Mouse (Mus musculus) ES-Bruce4 (cell line): ENCODE data around the gene Rbbp5. TPM values are rescaled to one million over a fixed set of nuclear protein-coding genes. Genes with fewer than 3 reads are reported as not detected.

Experiments
- H3K27ac ChIP-seq: 2 replicates; pipeline ENCODE4 v1.5.1; 2012; ENCODE audit warnings: low read length, inconsistent platforms; ENCODE audit not compliant: insufficient read depth
- H3K27me3 ChIP-seq: 2 replicates; pipeline ENCODE4 v1.6.1; 2012; ENCODE audit warnings: mild to moderate bottlenecking, low read length, inconsistent platforms; ENCODE audit not compliant: control insufficient read depth, poor library complexity, insufficient read depth, severe bottlenecking
- H3K36me3 ChIP-seq: 2 replicates; pipeline ENCODE4 v1.6.1; 2012; ENCODE audit warnings: inconsistent platforms, mild to moderate bottlenecking, low read length, moderate library complexity; ENCODE audit not compliant: control insufficient read depth, poor library complexity, insufficient read depth, severe bottlenecking
- H3K4me1 ChIP-seq: one replicate; pipeline ENCODE4 v1.8.1; 2011; ENCODE audit warnings: low read length; ENCODE audit not compliant: control insufficient read depth, insufficient read depth
- H3K4me3 ChIP-seq: 2 replicates; pipeline ENCODE4 v1.5.1; 2011; ENCODE audit warnings: low read depth, mild to moderate bottlenecking, low read length
- H3K9ac ChIP-seq: 2 replicates; pipeline ENCODE4 v1.6.1; 2012; ENCODE audit warnings: low read depth, mild to moderate bottlenecking, inconsistent platforms; ENCODE audit not compliant: poor library complexity, severe bottlenecking
- H3K9me3 ChIP-seq: replicated peaks from 2 replicates; pipeline ENCODE4 v1.6.1; 2012; ENCODE audit warnings: mild to moderate bottlenecking, low read length, inconsistent platforms; ENCODE audit not compliant: control insufficient read depth, poor library complexity, insufficient read depth, severe bottlenecking
- CTCF ChIP-seq: IDR thresholded peaks from one replicate; pipeline ENCODE4 v1.8.1; 2011; ENCODE audit warnings: low read depth, low read length
- EP300 ChIP-seq: IDR thresholded peaks from 2 replicates; pipeline ENCODE4 v1.6.1; 2011; ENCODE audit warnings: low read depth, low read length; ENCODE audit not compliant: insufficient read depth
- POLR2A ChIP-seq: IDR thresholded peaks from one replicate; pipeline ENCODE4 v1.8.1; 2011; ENCODE audit warnings: low read length; ENCODE audit not compliant: insufficient read depth
- polyA plus RNA-seq: library from polyadenylated mRNA; stranded (reverse); fragments of >200 nt; gene quantifications from 2 replicates; pipeline ENCODE4 v1.2.4, GENCODE M21; 2011; ENCODE audit warnings: low read depth; ENCODE audit not compliant: missing spikeins, insufficient read depth, insufficient read length

The Rbbp5 gene
- polyA plus RNA-seq, 1 experiment, result 85.4 TPM

DNA sequence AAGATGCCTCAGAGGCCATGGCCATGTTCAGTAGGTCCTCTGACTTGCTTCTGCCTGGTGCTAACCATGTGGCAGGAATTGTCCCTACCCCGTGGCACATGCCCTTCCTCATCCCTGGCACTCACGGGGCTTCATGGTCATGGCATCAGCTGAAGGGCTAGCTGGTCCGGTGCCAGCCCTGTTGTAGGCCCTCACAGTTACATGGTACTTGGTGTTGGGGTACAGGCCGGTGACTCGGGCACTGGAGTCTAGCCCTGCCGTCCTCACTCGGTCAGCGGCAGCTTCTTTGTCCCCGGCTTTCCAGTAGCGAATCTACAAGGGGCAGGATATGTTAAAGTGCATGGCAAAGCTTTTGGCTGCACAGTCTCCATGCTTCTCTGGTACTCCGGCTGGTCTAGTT is 39.6 kb downstream of the Rbbp5 start:
- no peak for TF ChIP-seq EP300
- TF ChIP-seq POLR2A, result no peak
- no peak for TF ChIP-seq CTCF

DNA sequence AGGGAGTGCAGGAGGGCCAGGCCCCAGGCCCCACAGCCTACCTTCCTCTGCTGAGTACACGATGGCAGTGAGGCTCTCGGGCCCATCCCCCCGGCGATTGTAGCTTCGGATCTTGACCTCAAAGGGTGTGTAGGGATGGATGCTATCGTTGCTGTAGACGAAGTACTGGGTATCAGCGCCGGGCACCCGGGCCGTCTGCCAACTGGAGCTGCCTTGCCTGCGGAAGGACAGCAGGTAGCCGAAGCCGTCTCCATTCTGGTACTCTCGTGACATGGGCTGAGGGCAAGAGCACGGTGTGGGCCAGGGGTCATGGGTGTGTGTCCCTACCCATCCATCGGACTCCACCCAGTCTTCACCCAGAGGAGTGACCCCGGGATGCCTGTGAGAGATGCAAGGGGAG is 41.5 kb downstream of the Rbbp5 start:
- Histone ChIP-seq H3K9ac (no peak overlapping the region), H3K4me1 (peaks cover 3% of the 10 kb centered on the region), H3K27ac (no peak overlapping the region), H3K36me3 (no peaks in the 10 kb centered on the region), H3K9me3 (no peaks in the 10 kb centered on the region), H3K4me3 (no peak overlapping the region), H3K27me3 (no peaks in the 10 kb centered on the region)
- TF ChIP-seq POLR2A (no peak), EP300 (no peak), CTCF (no peak)

More for the DNA sequence above, 39.6 kb downstream of the Rbbp5 start:
- Histone ChIP-seq H3K4me1 (peaks cover 3% of the 10 kb centered on the region), H3K27me3 (no peaks in the 10 kb centered on the region), H3K36me3 (no peaks in the 10 kb centered on the region), H3K4me3 (no peak overlapping the region), H3K9me3 (no peaks in the 10 kb centered on the region), H3K9ac (no peak overlapping the region), H3K27ac (no peak overlapping the region)

DNA sequence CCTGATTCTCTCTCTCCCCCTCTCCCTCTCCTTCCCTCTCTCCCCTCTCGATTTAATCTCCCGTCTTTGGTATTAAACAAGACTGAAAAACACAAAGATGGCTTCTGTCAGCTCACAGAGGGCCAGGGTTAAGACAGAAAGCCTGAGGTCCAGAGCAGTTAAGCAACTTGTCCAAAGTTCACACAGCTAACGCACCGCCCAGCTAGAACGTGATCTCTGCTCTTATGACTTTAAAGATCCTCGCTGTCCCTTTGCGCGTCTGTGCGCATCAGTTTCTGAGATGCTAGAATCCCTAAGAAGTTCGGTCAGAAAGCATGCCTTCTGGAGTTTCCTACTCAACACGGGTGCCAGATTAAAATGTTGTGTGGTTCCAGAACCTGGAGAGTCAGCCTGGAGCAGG is 42.6 kb downstream of the Rbbp5 start:
- Histone ChIP-seq H3K9me3 (no peaks in the 10 kb centered on the region), H3K4me1 (peaks cover 3% of the 10 kb centered on the region), H3K27ac (no peak overlapping the region), H3K36me3 (no peaks in the 10 kb centered on the region), H3K4me3 (no peak overlapping the region), H3K9ac (no peak overlapping the region), H3K27me3 (no peaks in the 10 kb centered on the region)
- TF ChIP-seq POLR2A (no peak), EP300 (no peak), CTCF (no peak)

DNA sequence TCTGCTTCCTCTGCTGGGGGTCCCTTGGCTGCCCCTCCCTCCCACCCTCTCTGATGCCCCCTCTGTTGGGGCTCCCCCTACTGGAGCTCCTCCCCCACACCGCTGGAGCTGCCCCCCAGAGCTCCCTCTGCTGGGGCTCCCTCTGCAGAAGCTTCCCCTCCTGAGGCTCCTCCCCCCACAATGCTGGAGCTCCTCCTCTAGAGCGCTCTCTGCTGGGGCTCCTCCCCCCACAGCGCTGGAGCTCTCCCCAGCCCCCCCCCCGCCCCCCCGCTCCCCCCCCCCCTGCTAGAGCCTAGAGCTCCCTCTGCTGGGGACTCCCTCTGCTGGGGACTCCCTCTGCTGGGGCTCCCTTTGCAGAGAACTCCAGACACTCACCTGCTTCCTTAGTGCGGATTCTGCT is 43.6 kb downstream of the Rbbp5 start:
- H3K27me3 ChIP-seq, result no peaks in the 10 kb centered on the region
- H3K9ac ChIP-seq, result no peak overlapping the region
- peak overlapping the region; percentile 27 for H3K4me3 ChIP-seq
- H3K36me3 ChIP-seq, result no peaks in the 10 kb centered on the region
- H3K9me3 ChIP-seq, result no peaks in the 10 kb centered on the region
- peaks cover 3% of the 10 kb centered on the region for H3K4me1 ChIP-seq
- TF ChIP-seq CTCF (peak; percentile 62), EP300 (no peak)
- H3K27ac ChIP-seq, result no peak overlapping the region

DNA sequence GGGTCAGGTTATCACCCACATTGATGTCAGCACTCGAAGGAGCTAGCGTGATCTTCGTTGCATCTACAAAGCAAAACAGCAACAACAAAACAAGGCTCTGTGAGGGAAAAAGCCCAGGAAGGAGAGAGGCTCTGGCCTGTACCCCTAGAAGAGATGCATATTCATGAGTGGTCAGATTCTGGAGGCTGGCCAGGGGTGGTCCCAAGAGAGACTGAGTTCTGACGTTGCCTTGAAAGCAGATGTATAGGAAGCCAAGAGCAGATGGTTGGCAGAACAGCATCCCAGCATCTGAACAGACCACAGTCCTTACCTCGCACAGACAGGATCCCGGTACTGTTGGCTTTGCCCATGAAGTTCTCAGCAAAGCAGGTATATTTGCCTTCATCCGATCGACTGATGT is 45.9 kb downstream of the Rbbp5 start:
- H3K27me3 ChIP-seq, result no peaks in the 10 kb centered on the region
- no peaks in the 10 kb centered on the region for H3K9me3 ChIP-seq
- H3K4me3 ChIP-seq, result no peak overlapping the region
- no peak overlapping the region for H3K9ac ChIP-seq
- no peaks in the 10 kb centered on the region for H3K36me3 ChIP-seq
- TF ChIP-seq EP300 (no peak), CTCF (no peak), POLR2A (no peak)
- H3K4me1 ChIP-seq, result peaks cover 3% of the 10 kb centered on the region
- no peak overlapping the region for H3K27ac ChIP-seq

DNA sequence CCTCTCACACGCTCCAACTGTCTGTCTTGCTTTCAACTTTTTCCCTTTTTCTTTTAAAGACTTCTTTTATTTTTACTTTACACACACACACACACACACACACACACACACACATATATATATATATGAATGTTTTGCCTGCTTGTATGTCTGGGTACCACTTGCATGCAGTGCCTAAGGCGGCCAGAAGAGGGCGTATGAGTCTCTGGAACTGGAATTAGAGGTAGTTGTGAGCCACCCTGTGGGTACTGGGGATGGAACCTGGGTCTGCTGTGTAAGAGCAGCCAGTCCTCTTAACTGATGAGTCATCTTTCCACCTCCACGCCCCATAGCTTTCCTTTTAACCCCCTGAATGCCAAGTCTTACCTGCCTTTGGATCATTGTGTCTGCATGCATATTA is 46.8 kb downstream of the Rbbp5 start:
- Histone ChIP-seq H3K9ac (no peak overlapping the region), H3K27ac (no peak overlapping the region), H3K36me3 (no peaks in the 10 kb centered on the region), H3K4me3 (no peak overlapping the region), H3K9me3 (no peaks in the 10 kb centered on the region), H3K4me1 (peaks cover 3% of the 10 kb centered on the region), H3K27me3 (no peaks in the 10 kb centered on the region)
- peak; percentile 86 for TF ChIP-seq CTCF
- TF ChIP-seq EP300, result no peak

DNA sequence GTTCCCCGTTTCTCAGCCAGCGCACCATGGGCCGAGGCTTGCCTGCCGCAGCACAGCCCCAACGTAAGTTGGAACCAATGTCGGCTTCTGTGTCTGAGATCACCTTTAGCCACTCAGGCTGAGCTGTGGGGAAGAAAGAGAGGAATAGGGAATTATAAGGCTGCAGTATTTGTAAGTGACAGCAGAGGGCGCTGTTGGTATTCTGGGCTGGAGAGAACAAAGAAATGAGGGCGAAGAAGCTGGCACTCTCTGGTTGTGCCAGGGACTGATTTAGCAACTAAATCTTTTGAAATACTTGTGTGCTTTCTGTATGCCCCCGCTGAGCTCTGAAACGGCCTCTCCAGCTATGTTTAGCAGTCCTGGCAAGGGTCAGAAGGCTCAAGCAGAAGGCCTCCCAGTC is 48.7 kb downstream of the Rbbp5 start:
- no peak overlapping the region for H3K9ac ChIP-seq
- TF ChIP-seq POLR2A (no peak), CTCF (peak; percentile 61)
- no peaks in the 10 kb centered on the region for H3K36me3 ChIP-seq
- no peak overlapping the region for H3K4me3 ChIP-seq
- no peak overlapping the region for H3K27ac ChIP-seq
- peaks cover 5% of the 10 kb centered on the region for H3K4me1 ChIP-seq
- H3K9me3 ChIP-seq, result no peaks in the 10 kb centered on the region
- H3K27me3 ChIP-seq, result no peaks in the 10 kb centered on the region
